Mouse (Mus musculus) right cerebral cortex, postnatal 36 days (tissue): ENCODE measurements around the gene Sun2.

Experiments used
- DNase-seq, 2 experiments: peaks; one replicate each; pipeline ENCODE4 v3.0.0; 2022; ENCODE audit warnings: low spot score in 2 of 2, mixed read lengths in 1 of 2

The Sun2 gene

DNA sequence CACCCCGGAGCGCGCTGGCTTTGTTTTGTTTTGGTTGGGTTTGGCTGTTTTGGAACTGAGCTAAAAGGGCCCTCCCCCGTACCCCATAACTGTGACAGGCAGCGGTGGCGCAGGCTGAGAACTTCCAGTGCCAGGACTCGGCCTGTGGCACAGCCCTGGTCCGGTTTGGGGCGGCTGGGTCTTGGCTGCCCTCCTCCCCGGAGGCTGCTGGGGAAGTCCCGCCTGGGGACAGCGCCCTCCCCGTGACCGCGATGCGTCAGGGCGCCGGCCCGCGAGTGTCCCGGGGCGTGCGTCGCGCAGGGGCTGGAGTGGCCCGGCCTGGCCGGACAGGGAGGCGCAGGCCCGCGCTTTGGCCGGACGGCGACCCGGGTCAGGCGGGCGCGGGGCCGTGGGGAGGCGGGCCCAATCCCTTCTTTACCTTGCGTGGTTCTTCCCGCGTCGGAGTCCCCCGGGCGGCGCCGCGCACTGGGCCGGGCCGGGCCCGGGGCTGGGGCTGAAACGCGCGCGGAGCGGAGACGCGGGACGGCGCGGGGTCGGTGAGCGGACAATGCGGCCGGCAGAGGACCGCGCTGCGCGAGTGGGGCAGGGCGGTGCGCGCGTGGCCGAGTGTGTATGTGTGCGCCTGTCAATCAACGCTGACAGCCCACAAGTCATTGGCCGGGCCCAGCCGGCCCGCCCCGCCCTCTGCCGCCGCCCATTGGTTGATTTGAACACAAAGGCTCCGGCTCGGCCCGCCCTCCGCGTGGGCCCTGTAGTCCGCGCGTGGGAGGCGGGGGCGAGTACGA is at the start of gene Sun2:
Sun2 (minus strand) TSS at position 616 of the 785 bp plus-strand sequence.
- DNase-seq: peak; percentile 92 to 93

GRCm38 (mm10) chr15:79791502-79791901 is 49.2 kb upstream of the Sun2 start:
- DNase-seq: no peak

DNA sequence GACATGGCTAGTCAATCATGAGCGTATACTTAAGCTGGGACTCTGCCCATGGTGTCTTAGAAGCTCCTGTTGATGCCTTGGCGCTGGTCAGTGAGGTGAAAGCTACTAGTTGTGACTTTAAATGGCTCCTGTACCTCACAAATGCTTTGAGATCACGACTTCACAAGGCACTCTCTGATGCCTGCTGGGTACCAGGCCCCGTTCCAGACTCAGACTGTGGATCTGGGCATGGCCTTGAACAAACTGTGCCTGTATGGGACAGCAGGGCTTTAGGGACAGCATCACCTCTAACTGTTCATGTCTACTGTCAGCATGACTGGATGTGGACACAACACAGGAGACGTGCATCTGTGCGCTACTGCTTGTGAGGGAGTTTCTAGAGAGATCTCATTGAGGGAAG is 48.6 kb upstream of the Sun2 start:
- no peak for DNase-seq

DNA sequence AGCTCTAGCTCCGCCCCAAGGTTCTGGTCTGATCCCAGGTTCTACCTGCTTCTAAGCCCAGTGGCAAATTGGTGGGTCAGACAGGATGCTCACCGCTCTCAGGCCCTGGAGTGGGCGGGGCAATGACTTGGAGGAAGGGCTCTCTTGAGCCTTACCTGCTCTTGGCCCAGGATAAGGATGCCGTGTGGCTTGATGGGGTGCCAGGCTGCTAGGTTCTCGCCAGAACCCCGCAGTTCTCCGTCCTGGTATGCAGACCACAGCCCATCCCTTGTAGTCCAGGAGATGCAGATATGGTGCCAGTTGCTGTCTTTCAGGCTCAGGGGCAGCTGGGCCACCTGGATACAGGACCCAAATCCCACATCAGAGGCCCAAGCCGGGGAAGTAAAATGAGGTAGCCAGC is 47.8 kb upstream of the Sun2 start:
- DNase-seq: no peak

GRCm38 (mm10) chr15:79787815-79788214 is 45.5 kb upstream of the Sun2 start:
- no peak for DNase-seq

DNA sequence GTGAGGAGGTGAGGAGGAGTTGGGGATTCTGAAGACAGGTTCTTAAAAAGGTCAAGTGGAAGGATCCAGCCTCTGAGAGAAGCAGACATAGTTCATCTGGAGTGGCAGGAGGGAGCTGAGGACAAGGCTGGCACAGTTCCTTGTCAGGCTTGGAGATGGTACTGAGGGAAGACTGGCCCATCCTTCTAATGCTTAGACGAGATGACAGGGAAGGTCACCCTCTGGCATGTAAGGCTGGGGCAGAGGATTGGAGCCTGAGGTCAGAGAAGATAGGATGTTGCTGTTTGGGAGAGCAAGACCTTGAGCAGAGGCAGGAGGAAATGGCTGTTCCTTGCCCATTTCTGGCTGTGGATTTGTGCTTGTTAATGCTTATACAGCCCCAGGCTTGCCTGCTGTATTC is 42.7 kb upstream of the Sun2 start:
- no peak for DNase-seq

DNA sequence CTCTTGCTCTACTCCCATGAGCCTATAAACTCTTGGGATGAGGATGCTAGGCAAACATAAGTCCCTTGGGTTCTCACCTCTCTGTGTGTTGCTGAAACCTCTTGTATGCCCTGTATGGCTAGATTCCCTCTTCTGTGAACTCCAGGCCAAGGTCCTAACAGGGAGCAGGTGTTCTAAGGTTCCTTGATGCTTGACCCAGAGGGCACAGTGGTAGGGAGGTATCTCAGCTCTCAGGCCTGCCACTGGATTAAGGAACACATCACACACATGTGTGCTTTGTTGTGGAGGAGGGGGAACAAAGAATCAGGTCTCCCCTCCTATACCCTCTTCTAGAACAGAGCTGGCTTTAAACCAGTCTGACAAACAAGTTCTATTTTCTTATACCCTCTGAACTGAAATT is 35.4 kb upstream of the Sun2 start, which contains the start of gene Dnal4:
Dnal4 (minus strand) TSS at position 101 of the 400 bp plus-strand sequence.
- no peak for DNase-seq

GRCm38 (mm10) chr15:79775662-79776061 is 33.3 kb upstream of the Sun2 start:
- DNase-seq: no peak

DNA sequence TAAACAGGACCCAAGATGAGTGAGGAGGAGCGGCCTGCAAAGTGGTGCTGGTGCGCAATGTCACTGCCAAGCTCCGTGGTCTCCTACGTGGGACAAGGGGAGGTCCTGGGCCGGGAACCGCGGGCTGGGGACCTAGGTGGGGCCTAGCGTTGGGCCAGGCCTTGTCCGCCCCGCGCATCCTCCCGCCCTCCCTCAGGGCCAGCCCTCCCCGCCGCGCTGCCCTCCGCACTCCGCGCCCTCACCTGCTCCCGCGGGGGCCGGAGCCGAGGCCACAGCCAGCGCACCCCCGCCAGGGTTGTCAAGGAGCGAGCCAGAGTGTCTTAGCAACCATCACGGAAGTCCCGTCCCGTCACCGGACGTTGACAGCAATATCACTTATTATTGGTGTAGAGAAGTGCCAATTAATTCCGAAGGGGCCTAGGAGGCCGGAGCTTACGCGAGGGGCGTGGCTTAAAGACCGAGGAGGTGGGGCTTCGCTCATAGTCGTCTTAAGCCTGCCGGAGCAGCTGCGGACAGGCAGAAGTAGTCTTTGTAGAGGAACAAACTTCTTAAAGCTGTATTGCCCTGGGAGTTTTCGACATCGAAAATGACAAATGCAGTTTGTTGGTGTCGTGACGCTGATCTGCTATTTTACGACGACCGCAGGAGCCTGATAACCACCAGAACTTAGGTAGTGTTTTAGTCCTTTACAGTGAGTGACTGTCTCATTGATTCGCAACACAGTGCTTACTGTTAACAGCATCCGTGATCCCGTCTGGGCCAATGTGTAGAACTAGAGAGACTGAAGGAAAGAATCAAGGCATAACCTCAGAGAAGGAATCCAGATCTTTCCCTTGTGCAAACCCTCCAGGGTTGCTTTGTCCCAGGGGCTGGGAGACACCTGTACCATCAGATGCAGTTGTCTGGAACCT is 32.0 kb upstream of the Sun2 start:
- DNase-seq: peak; percentile 96 to 98

GRCm38 (mm10) chr15:79770629-79771240 is 28.4 kb upstream of the Sun2 start:
- peak; percentile 70 to 77 for DNase-seq

GRCm38 (mm10) chr15:79768302-79768701 is 26.0 kb upstream of the Sun2 start:
- no peak for DNase-seq

- no peak for DNase-seq
These were observed 25.1 kb upstream of the Sun2 start for GRCm38 (mm10) chr15:79767327-79767961.

- no peak for DNase-seq
These were observed 24.3 kb upstream of the Sun2 start for GRCm38 (mm10) chr15:79766586-79767071.

DNA sequence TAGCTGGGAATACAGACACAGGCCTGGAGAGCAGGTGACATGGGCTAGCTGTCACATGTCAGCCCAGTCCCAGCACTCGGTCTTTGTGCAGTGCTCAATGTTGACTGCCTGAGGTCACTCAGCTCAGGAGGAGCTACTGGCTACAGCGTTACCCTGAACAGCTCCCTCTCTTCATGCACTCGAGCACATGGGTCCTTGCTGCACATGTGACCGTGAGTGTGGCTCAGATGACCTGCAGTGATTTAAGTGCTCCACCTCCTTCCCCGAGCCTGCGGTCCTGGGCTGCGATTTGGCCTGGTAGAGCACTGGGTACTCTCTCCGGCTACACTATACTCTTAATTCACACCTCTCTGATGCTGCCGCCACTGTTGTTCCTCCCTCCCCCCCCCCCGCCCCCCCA is 23.8 kb upstream of the Sun2 start:
- no peak for DNase-seq

DNA sequence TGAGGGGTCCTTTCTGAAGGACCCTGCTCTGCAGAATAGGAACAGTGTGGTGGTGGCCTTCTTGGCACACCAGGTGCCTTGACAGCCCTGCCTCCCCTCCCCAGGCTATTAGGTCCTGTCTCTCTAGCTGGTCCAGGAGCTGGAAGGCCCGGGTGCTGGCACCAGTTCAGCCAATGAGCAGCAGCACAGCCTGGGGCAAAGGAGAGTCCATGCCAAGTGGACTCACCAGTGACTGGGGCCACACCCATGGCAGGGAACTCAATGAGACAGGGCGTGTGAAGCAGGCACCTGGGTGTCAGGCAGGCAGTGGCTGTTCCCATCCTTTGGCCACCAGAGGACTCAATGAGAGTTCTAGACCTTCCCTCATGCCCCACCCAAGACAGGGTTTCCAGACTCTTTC is 23.0 kb upstream of the Sun2 start:
- DNase-seq: no peak

GRCm38 (mm10) chr15:79764539-79765267 is 22.4 kb upstream of the Sun2 start:
- DNase-seq: peak; percentile 76 to 88

- DNase-seq: peak in 1 of 2 experiments; percentile 70
These were observed 21.4 kb upstream of the Sun2 start for GRCm38 (mm10) chr15:79763601-79764246.

- DNase-seq: no peak
These were observed 20.7 kb upstream of the Sun2 start for GRCm38 (mm10) chr15:79763001-79763400.

GRCm38 (mm10) chr15:79760956-79761355 is 18.6 kb upstream of the Sun2 start:
- no peak for DNase-seq

- DNase-seq: no peak
These were observed 14.8 kb upstream of the Sun2 start for GRCm38 (mm10) chr15:79757118-79757517.
